Mouse (Mus musculus): ENCODE measurements around the gene Rab7b. TPM values are rescaled to one million over a fixed set of nuclear protein-coding genes. Genes with fewer than 3 reads are reported as not detected.

Rab7b gene
- polyA plus RNA-seq, 1 experiment: 4.8 TPM

DNA sequence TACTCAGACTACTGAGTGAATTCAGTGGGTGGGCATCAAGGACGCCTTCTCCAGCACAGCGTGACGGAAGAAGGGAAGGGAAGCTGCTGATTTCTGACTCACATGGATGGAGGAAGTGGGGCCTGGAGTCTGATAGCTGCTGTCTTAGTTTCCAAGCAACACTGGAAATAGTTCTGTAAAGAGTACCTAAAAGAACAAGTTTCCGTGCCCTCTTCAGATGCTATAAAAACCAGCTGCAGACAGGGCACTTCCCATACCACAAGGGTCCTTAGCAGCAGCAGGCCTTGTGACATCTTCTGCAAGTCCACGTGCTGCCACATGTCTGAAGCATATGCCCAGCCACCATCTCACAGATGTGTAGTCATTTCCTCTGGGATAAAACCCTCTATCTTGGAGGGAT, 8.9 kb upstream of the Rab7b start:
- no peak for DNase-seq
- H3K4me3 ChIP-seq (replicated peaks; ENCODE audit: insufficient read depth, low read depth, low read length): no peak overlapping the region
- H3K27me3 ChIP-seq (ENCODE audit: control insufficient read depth, insufficient read depth, low read length): no peaks in the 10 kb centered on the region
- no peak overlapping the region for H3K27ac ChIP-seq (ENCODE audit: insufficient read depth, low read length)
- no peaks in the 10 kb centered on the region for H3K4me1 ChIP-seq (ENCODE audit: control insufficient read depth, insufficient read depth, low read length)
- 82% methylated on average over 5 of the region's 5 CpGs for WGBS
- no peak for TF ChIP-seq CTCF (IDR thresholded peaks at IDR 0.05; ENCODE audit: borderline replicate concordance, insufficient read depth, low read depth, low read length)
- no peak for TF ChIP-seq POLR2A (IDR thresholded peaks at IDR 0.05; ENCODE audit: borderline replicate concordance, insufficient read depth, low read length)

DNA sequence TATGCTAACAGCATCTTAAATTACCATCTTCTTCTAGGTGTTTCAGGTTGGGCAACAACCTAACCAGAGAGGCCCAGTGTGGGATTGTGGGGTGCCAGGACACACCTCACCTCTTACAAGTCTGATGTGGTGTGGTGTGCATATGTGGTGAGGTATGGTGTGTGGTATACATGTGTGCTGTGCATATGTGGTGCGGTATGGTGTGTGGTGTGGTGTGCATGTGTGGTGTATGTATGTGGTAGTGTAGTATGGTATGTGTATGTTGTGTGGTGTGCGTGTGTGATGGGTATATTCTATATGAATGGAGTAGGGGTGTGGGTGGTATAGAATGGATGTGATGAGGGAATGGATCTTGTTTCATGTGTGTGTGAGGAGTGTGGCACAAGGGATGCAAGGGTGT, 756 bp upstream of the Rab7b start:
- TF ChIP-seq CTCF (IDR thresholded peaks at IDR 0.05; ENCODE audit: borderline replicate concordance, insufficient read depth, low read depth, low read length): no peak
- TF ChIP-seq POLR2A (IDR thresholded peaks at IDR 0.05; ENCODE audit: borderline replicate concordance, insufficient read depth, low read length): no peak
- 98% methylated on average over 2 of the region's 2 CpGs for WGBS
- no peak overlapping the region for H3K27ac ChIP-seq (ENCODE audit: insufficient read depth, low read length)

DNA sequence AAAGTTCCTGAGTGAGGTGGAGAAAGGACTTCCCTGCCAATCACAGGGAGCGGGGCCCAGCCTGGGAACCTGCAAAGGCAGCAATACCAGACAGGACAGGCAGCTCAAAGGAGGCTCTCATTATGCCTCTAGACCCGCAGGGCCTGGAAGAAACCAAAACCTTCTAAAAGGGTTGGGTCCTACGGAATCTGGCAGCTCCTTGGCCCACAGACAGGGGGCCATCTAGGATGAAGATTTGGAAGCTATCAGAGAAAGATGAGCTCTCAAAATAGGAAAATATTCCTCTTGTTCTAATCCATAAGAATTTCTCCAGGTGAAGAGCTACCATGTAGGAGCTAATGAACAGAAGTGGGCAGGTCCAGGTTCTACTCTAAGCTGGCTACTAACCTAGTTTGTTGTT, 521 bp downstream of the Rab7b start:
- DNase-seq: no peak
- Histone ChIP-seq H3K4me1 (ENCODE audit: control insufficient read depth, insufficient read depth, low read length) (no peaks in the 10 kb centered on the region), H3K27me3 (ENCODE audit: control insufficient read depth, insufficient read depth, low read length) (no peaks in the 10 kb centered on the region), H3K27ac (ENCODE audit: insufficient read depth, low read length) (no peak overlapping the region), H3K4me3 (replicated peaks; ENCODE audit: insufficient read depth, low read depth, low read length) (no peak overlapping the region)
- TF ChIP-seq POLR2A (IDR thresholded peaks at IDR 0.05; ENCODE audit: borderline replicate concordance, insufficient read depth, low read length) (no peak), CTCF (IDR thresholded peaks at IDR 0.05; ENCODE audit: borderline replicate concordance, insufficient read depth, low read depth, low read length) (no peak)
- 73% methylated on average over 3 of the region's 3 CpGs for WGBS

More for the DNA sequence above, 756 bp upstream of the Rab7b start:
- DNase-seq: no peak
- Histone ChIP-seq H3K4me3 (replicated peaks; ENCODE audit: insufficient read depth, low read depth, low read length) (no peak overlapping the region), H3K27me3 (ENCODE audit: control insufficient read depth, insufficient read depth, low read length) (no peaks in the 10 kb centered on the region), H3K4me1 (ENCODE audit: control insufficient read depth, insufficient read depth, low read length) (no peaks in the 10 kb centered on the region)

DNA sequence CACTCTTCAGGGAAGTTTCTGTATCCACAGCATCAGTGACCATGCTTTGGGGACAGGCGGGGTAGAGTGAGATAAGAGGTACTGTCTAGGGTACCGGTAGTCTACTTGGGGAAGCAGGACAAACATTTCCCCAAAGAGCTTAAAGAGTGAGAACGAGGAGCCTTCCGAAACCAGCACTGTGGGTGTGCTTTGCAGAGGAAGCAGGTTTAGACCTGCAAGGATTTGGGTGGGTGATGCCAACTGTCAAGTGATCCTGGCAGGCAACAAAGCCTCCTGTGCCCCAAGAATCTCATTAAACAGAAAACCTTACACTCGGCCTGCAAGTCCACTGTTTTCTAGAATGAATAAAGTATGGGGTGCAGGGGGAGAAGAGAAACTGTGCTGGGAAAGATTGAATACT, 1.4 kb downstream of the Rab7b start:
- H3K27ac ChIP-seq (ENCODE audit: insufficient read depth, low read length): no peak overlapping the region
- no peak overlapping the region for H3K4me3 ChIP-seq (replicated peaks; ENCODE audit: insufficient read depth, low read depth, low read length)
- 74% methylated on average over 5 of the region's 5 CpGs for WGBS
- no peaks in the 10 kb centered on the region for H3K27me3 ChIP-seq (ENCODE audit: control insufficient read depth, insufficient read depth, low read length)
- TF ChIP-seq CTCF (IDR thresholded peaks at IDR 0.05; ENCODE audit: borderline replicate concordance, insufficient read depth, low read depth, low read length): no peak
- TF ChIP-seq POLR2A (IDR thresholded peaks at IDR 0.05; ENCODE audit: borderline replicate concordance, insufficient read depth, low read length): no peak
- H3K4me1 ChIP-seq (ENCODE audit: control insufficient read depth, insufficient read depth, low read length): no peaks in the 10 kb centered on the region
- no peak for DNase-seq

DNA sequence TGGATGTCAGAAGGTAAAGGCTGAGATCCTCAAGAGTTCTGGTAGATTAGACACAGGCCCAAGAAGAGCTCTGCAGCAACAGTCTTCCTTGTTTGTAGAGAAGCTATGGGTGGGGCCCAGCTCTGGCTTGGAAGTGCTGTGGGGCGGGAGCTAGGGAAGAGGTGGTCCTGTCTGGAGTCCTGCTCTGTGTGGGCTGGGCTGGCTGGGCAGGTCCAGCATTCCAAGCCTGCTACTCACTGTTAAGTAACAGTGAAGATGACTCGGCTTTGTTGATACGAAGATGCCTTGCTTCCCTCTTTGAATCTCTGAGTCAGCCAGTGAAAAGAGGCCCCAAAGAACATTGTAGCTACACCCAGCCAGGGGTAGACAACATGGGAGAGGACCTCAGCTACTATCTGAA, 1.9 kb downstream of the Rab7b start:
- DNase-seq: no peak
- 84% methylated on average over 3 of the region's 3 CpGs for WGBS
- H3K4me1 ChIP-seq (ENCODE audit: control insufficient read depth, insufficient read depth, low read length): no peaks in the 10 kb centered on the region
- H3K27ac ChIP-seq (ENCODE audit: insufficient read depth, low read length): no peak overlapping the region
- no peak overlapping the region for H3K4me3 ChIP-seq (replicated peaks; ENCODE audit: insufficient read depth, low read depth, low read length)
- H3K27me3 ChIP-seq (ENCODE audit: control insufficient read depth, insufficient read depth, low read length): no peaks in the 10 kb centered on the region
- no peak for TF ChIP-seq CTCF (IDR thresholded peaks at IDR 0.05; ENCODE audit: borderline replicate concordance, insufficient read depth, low read depth, low read length)
- TF ChIP-seq POLR2A (IDR thresholded peaks at IDR 0.05; ENCODE audit: borderline replicate concordance, insufficient read depth, low read length): no peak

DNA sequence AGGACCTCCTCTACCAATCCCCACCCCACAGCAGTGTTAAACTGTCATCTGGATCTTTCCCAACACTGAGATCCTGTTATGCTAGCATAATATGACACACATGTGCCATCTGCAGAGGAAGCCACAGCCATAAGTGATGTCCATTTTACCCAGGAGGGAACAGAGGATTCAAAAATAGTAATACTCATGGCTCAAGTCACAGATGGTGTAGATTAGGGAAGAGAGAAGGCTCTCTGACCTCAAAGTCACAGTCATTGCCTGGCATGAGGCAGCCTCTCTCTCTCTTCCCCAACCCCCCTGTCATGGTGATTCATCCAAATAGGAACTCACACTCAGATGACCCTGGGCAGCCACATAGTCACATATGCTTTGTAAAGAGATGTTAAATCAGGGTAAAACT, 2.9 kb downstream of the Rab7b start:
- no peak overlapping the region for H3K4me3 ChIP-seq (replicated peaks; ENCODE audit: insufficient read depth, low read depth, low read length)
- peak in 1 of 2 experiments; percentile 9 for DNase-seq

DNA sequence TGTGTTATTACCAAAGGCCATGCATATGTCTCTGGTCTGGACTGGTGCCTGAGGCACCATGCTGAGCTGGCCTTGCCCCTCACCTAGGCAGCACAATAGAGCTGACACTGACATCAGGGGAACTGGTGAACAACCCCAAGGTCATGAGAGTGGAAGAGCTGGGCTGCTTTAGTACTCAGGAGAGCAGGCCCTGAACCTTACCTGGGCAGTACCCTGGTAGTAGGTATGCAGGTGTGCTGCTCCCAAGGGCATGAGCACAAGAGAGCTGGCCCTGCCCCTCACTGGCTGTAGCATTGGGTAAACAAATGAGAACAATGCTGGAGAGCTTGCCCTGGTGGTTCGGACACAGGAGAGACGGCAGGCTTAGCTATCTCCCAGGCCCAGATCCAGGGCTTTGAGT, 6.8 kb downstream of the Rab7b start:
- no peak for TF ChIP-seq CTCF (IDR thresholded peaks at IDR 0.05; ENCODE audit: borderline replicate concordance, insufficient read depth, low read depth, low read length)
- TF ChIP-seq POLR2A (IDR thresholded peaks at IDR 0.05; ENCODE audit: borderline replicate concordance, insufficient read depth, low read length): no peak
- no peaks in the 10 kb centered on the region for H3K27me3 ChIP-seq (ENCODE audit: control insufficient read depth, insufficient read depth, low read length)
- WGBS: 72% methylated on average over 2 of the region's 2 CpGs

More for the DNA sequence above, 2.9 kb downstream of the Rab7b start:
- Histone ChIP-seq H3K27ac (ENCODE audit: insufficient read depth, low read length) (no peak overlapping the region), H3K27me3 (ENCODE audit: control insufficient read depth, insufficient read depth, low read length) (no peaks in the 10 kb centered on the region), H3K4me1 (ENCODE audit: control insufficient read depth, insufficient read depth, low read length) (no peaks in the 10 kb centered on the region)
- TF ChIP-seq CTCF (IDR thresholded peaks at IDR 0.05; ENCODE audit: borderline replicate concordance, insufficient read depth, low read depth, low read length): no peak
- TF ChIP-seq POLR2A (IDR thresholded peaks at IDR 0.05; ENCODE audit: borderline replicate concordance, insufficient read depth, low read length): no peak

DNA sequence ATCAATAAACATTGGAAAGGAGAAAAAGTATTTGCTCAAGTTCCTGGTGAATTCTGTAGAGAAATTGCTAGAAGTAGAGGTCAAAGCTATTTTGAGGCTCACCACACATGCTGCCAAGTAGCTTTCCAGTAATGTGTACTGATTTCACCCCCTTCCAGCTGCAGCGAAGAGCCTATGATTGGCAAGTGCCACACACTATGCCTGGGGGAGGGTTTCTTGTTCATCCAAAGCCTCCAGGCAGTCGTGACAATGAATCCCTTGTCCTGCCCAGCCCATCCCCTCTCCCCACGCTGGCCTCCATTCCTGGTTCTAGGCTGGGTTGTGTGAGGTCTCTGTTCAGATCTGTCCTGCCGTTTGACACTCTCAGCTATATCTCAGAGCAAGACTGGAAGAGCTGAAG, 7.8 kb downstream of the Rab7b start:
- WGBS: 31% methylated on average over 4 of the region's 4 CpGs
- TF ChIP-seq CTCF (IDR thresholded peaks at IDR 0.05; ENCODE audit: borderline replicate concordance, insufficient read depth, low read depth, low read length) (no peak), POLR2A (IDR thresholded peaks at IDR 0.05; ENCODE audit: borderline replicate concordance, insufficient read depth, low read length) (no peak)
- Histone ChIP-seq H3K4me3 (replicated peaks; ENCODE audit: insufficient read depth, low read depth, low read length) (no peak overlapping the region), H3K27ac (ENCODE audit: insufficient read depth, low read length) (no peak overlapping the region), H3K27me3 (ENCODE audit: control insufficient read depth, insufficient read depth, low read length) (no peaks in the 10 kb centered on the region), H3K4me1 (ENCODE audit: control insufficient read depth, insufficient read depth, low read length) (no peaks in the 10 kb centered on the region)
- peak in 1 of 2 experiments; percentile 21 for DNase-seq

More for the DNA sequence above, 6.8 kb downstream of the Rab7b start:
- no peak overlapping the region for H3K4me3 ChIP-seq (replicated peaks; ENCODE audit: insufficient read depth, low read depth, low read length)
- no peaks in the 10 kb centered on the region for H3K4me1 ChIP-seq (ENCODE audit: control insufficient read depth, insufficient read depth, low read length)
- no peak overlapping the region for H3K27ac ChIP-seq (ENCODE audit: insufficient read depth, low read length)
- DNase-seq: no peak
